8 mouse cellular contexts compared by ENCODE assay signal in the genomic region with DNA sequence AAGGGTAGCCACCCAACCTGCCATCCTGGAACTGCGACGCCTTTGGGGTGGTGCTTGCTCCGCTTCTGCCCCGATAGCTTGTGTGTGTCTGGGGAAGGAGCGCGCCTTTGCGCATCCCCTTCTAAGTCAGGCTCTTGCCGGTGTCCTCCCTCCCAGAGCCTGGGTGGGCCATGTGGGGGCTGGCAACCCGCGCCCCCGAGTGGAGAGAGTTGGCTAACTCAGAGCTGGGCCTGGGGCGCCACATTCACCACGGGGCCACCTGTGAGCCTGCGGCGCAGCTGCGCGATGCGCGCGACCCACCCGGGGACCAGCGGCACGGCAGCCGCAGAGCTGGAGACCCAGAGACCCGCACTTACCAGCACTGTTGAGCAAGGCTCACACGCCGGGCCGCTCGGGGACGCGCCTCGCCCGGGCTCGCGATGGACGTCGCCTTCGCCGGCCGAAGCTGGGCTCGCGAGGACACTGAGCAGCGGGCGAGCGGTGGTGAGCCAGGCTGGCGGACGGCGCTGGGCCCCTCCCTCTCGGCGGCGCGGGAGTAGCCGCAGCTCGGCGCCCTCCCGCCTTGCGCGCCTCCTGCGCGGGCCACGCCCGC. TPM values are rescaled to one million over a fixed set of nuclear protein-coding genes. Genes with fewer than 3 reads are reported as not detected.
DNase-seq lines count a peak whose midpoint lies in the region; ATAC-seq and TF ChIP-seq lines count a peak whose summit lies in the region.

TSS of gene Slc24a2 (minus strand) at position 518 of the 592 bp plus-strand sequence.

- no peak for TF ChIP-seq POLR2A in lung, adult 2 months (IDR thresholded peaks at IDR 0.05; ENCODE audit: borderline replicate concordance, extremely low read depth, low read depth, low read length)
- 0 out of 2 replicates have a peak, but pooled peaks have one; percentile 36 for TF ChIP-seq POLR2A in cortical plate, adult 2 months (IDR thresholded peaks at IDR 0.05; ENCODE audit: extremely low read depth, insufficient read depth, low read length)

- H3K4me1 ChIP-seq in lung, embryonic 15.5 days: peaks cover 12% of the 10 kb centered on the region
- H3K4me1 ChIP-seq in lung, adult 2 months (ENCODE audit: control insufficient read depth, insufficient read depth, low read length): no peaks in the 10 kb centered on the region; the same call in 1 of the 2 replicates
- no peaks in the 10 kb centered on the region; the same call in 1 of the 2 replicates for H3K4me1 ChIP-seq in cortical plate, adult 2 months (ENCODE audit: control insufficient read depth, insufficient read depth, low read length)
- H3K4me1 ChIP-seq in intestine, embryonic 16.5 days (ENCODE audit: control insufficient read depth, insufficient read depth, low read length): peaks cover 8% of the 10 kb centered on the region
- H3K4me1 ChIP-seq in liver, embryonic 13.5 days (replicated peaks): 0 out of 2 replicates have a peak, but pooled peaks cover 4% of the 10 kb centered on the region

- no peaks in the 10 kb centered on the region for H3K36me3 ChIP-seq in lung, embryonic 15.5 days
- H3K36me3 ChIP-seq in intestine, embryonic 16.5 days (ENCODE audit: control insufficient read depth, insufficient read depth, low read length): no peaks in the 10 kb centered on the region
- H3K36me3 ChIP-seq in liver, embryonic 13.5 days: no peaks in the 10 kb centered on the region

- no peaks in the 10 kb centered on the region for H3K9me3 ChIP-seq in lung, embryonic 15.5 days
- H3K9me3 ChIP-seq in intestine, embryonic 16.5 days (ENCODE audit: control insufficient read depth, low read length): no peaks in the 10 kb centered on the region
- 0 out of 2 replicates have a peak, but pooled peaks cover 3% of the 10 kb centered on the region for H3K9me3 ChIP-seq in liver, embryonic 13.5 days (replicated peaks)

- peak within 1 kb of the TSS; percentile 53 for H3K4me3 ChIP-seq in lung, embryonic 15.5 days
- H3K4me3 ChIP-seq in lung, adult 2 months (replicated peaks; ENCODE audit: extremely low read depth, low read depth, low read length): no peak within 1 kb of the TSS
- H3K4me3 ChIP-seq in cortical plate, adult 2 months (ENCODE audit: insufficient read depth, low read length): peak within 1 kb of the TSS; percentile 83
- peak within 1 kb of the TSS; percentile 59 for H3K4me3 ChIP-seq in intestine, embryonic 16.5 days (ENCODE audit: low read length)
- H3K4me3 ChIP-seq in liver, embryonic 13.5 days (replicated peaks): peak within 1 kb of the TSS; percentile 48

- WGBS in lung, embryonic 15.5 days: under 1% methylated on average over 60 of the region's 62 CpGs
- 1% methylated on average over 59 of the region's 62 CpGs for WGBS in lung, adult 2 months
- WGBS in intestine, embryonic 16.5 days: under 1% methylated on average over 60 of the region's 62 CpGs
- WGBS in liver, embryonic 13.5 days (ENCODE audit: insufficient replicate concordance): under 1% methylated on average over 60 of the region's 62 CpGs

- ATAC-seq in lung, embryonic 15.5 days (ENCODE audit: borderline replicate concordance, extremely low read depth, low FRiP score, low TSS enrichment): peak; percentile 96
- ATAC-seq in intestine, embryonic 16.5 days: peak; percentile 96
- peak; percentile 43; the same call in 1 of the 2 replicates for ATAC-seq in liver, embryonic 13.5 days (ENCODE audit: low read depth)

- intact Hi-C loops in gastrocnemius, postnatal 36 days (cut with DNase I): no loop called here

- H3K9ac ChIP-seq in lung, embryonic 15.5 days: peak within 1 kb of the TSS; percentile 27; the same call in 1 of the 2 replicates
- peak within 1 kb of the TSS; percentile 48 for H3K9ac ChIP-seq in intestine, embryonic 16.5 days (ENCODE audit: low read depth, low read length)
- H3K9ac ChIP-seq in liver, embryonic 13.5 days: no peak within 1 kb of the TSS

- H3K27ac ChIP-seq in lung, embryonic 15.5 days: no peak within 1 kb of the TSS
- peak within 1 kb of the TSS; percentile 73 for H3K27ac ChIP-seq in cortical plate, adult 2 months (ENCODE audit: insufficient read depth, low read length)
- H3K27ac ChIP-seq in intestine, embryonic 16.5 days (ENCODE audit: low read length): no peak within 1 kb of the TSS
- H3K27ac ChIP-seq in liver, embryonic 13.5 days: no peak within 1 kb of the TSS

- no peak for TF ChIP-seq CTCF in lung, adult 2 months (IDR thresholded peaks at IDR 0.05; ENCODE audit: insufficient read depth, low read length)
- no peak for TF ChIP-seq CTCF in cortical plate, adult 2 months (IDR thresholded peaks at IDR 0.05; ENCODE audit: extremely low read depth, insufficient read depth, low read length)

- H3K27me3 ChIP-seq in lung, embryonic 15.5 days: peaks cover 22% of the 10 kb centered on the region
- peaks cover 12% of the 10 kb centered on the region; the same call in 1 of the 2 replicates for H3K27me3 ChIP-seq in intestine, embryonic 16.5 days (replicated peaks; ENCODE audit: control insufficient read depth, insufficient read depth, low read length)
- peaks cover 20% of the 10 kb centered on the region for H3K27me3 ChIP-seq in liver, embryonic 13.5 days

- DNase-seq in lung, adult 2 months: no peak
- peak; percentile 5 to 17 for DNase-seq in gastrocnemius, postnatal 36 days
- DNase-seq in liver, embryonic 13.5 days: no peak
- peak; percentile 86 for DNase-seq in retina, postnatal 1 day
- no peak for DNase-seq in natural killer cell, adult 2 months (ENCODE audit: low spot score in 2 of 2)

- H3K4me2 ChIP-seq in lung, embryonic 15.5 days: peak within 1 kb of the TSS; percentile 98
- peak within 1 kb of the TSS; percentile 97 for H3K4me2 ChIP-seq in intestine, embryonic 16.5 days (ENCODE audit: low read depth, low read length)
- H3K4me2 ChIP-seq in liver, embryonic 13.5 days: peak within 1 kb of the TSS; percentile 65

RNA-seq across cellular contexts. Expression of gene Slc24a2, which starts in this region (rescaled TPM):
- 0.15 and 0.34 TPM in 2 replicates for polyA plus RNA-seq in lung, embryonic 15.5 days (2015; fragmentation: Nextera tagmentation; extraction: Ambion mirVana)
- polyA plus RNA-seq in lung, adult 2 months (2012; rRNA removed): 0.11 and 0.30 TPM in 2 replicates
- polyA plus RNA-seq in cortical plate, adult 2 months (2012; rRNA removed): 116 and 121 TPM in 2 replicates
- under 1 TPM; 0.23 to 0.27 TPM for total RNA-seq in gastrocnemius, postnatal 36 days (2021)
- polyA plus RNA-seq in intestine, embryonic 16.5 days (2015; fragmentation: Nextera tagmentation; extraction: Ambion mirVana): 0.01 TPM in 1 of 2 replicates, not detected in the other
- 0.07 TPM in 1 of 2 replicates, not detected in the other for polyA plus RNA-seq in liver, embryonic 13.5 days (2015; fragmentation: Nextera tagmentation; extraction: Ambion mirVana)

Comparison
In these comparisons a context has a peak if more than half of its experiments do, and no peak if none do; other contexts are left out.
1. RNA of gene Slc24a2 (polyA plus RNA-seq): 116 to 121 TPM in cortical plate, adult 2 months; 0.15 to 0.34 TPM in lung, embryonic 15.5 days, 0.11 to 0.30 TPM in lung, adult 2 months, 0.01 TPM in intestine, embryonic 16.5 days and 0.07 TPM in liver, embryonic 13.5 days; every median in the first group is over 10 times any median in the second.
2. Peak in ATAC-seq, H3K4me3 ChIP-seq, H3K9ac ChIP-seq and H3K4me2 ChIP-seq in lung, embryonic 15.5 days; RNA of the gene not detected or under 1 TPM.
3. Peak in DNase-seq in gastrocnemius, postnatal 36 days; RNA of the gene not detected or under 1 TPM.
4. Peak in ATAC-seq, H3K4me3 ChIP-seq, H3K9ac ChIP-seq and H3K4me2 ChIP-seq in intestine, embryonic 16.5 days; RNA of the gene not detected or under 1 TPM.
5. Peak in ATAC-seq, H3K4me3 ChIP-seq and H3K4me2 ChIP-seq in liver, embryonic 13.5 days; RNA of the gene not detected or under 1 TPM.
6. ATAC-seq: peak in every context shown above with its lines; median percentile 96 in lung, embryonic 15.5 days; 96 in intestine, embryonic 16.5 days; 43 in liver, embryonic 13.5 days.
7. Peak in every context shown above with its lines, with median percentiles within 50 percentile points of each other: H3K4me2 ChIP-seq.